Mouse (Mus musculus): ENCODE measurements at regions not wholly inside any gene's neighbourhood (a gene's known extent, or its start where the extent isn't known, plus 50 kb on each side); places are given as distances from the start of the nearest gene placed in this dataset.

DNA sequence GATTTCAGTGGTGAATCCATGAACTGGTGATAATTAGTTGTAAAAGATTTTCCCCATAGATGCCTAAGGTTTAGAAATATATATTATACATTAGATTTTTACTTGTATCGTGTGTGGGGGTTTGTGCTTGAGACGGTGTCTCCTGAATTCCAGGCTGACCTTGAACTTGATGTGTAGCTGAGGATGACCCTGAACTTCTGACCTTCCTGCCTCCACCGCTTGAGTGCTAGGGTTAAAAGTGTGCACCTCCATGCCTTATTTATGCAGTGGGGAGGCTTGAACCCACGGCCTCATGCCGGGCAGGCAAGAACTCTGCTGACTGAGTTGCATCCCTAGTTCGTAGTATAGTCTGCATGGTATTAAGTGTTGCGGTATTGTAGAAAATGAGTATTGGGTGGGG is 69.3 kb upstream of the Arid5b start:
- TF ChIP-seq EP300 (IDR thresholded peaks at IDR 0.05) (no peak), CTCF (IDR thresholded peaks at IDR 0.05) (no peak)
